Mouse (Mus musculus) left cerebral cortex, postnatal 25 days (tissue): ENCODE measurements around the gene Tbl1x. TPM values are rescaled to one million over a fixed set of nuclear protein-coding genes. Genes with fewer than 3 reads are reported as not detected.
"Not testable (repeated sequence)": the region's sequence is repeated elsewhere in the genome, so short reads cannot be mapped to it uniquely, and the experiment has no call there.

Source experiments
- DNase-seq, 2 experiments: peaks; one replicate each; pipeline ENCODE4 v3.0.0; 2022; ENCODE audit warnings: low spot score in 2 of 2, mixed read lengths in 1 of 2
- intact Hi-C: fragments of 180-260 bp; cut with DNase I; formaldehyde crosslinking; loops from one replicate; pipeline ENCODE4 v1.15.1; 2025
- total RNA-seq, 2 experiments: library from RNA; stranded (reverse); gene quantifications; 2 replicates each; pipeline ENCODE4 v1.2.3; 2021

Gene Tbl1x
- total RNA-seq, 2 experiments from 2014 or later, result 50.7 to 51.2 TPM

GRCm38 (mm10) chrX:77533922-77534321 is 23.1 kb downstream of the Tbl1x start:
- intact Hi-C loops, result no loop called here
- no peak for DNase-seq

- intact Hi-C loops, DNase-seq: not testable (repeated sequence)
Measured at GRCm38 (mm10) chrX:77539770-77540169, 29.0 kb downstream of the Tbl1x start.

GRCm38 (mm10) chrX:77544003-77544402 is 33.2 kb downstream of the Tbl1x start:
- DNase-seq, result no peak
- intact Hi-C loops, result no loop called here

GRCm38 (mm10) chrX:77544550-77544949 is 33.7 kb downstream of the Tbl1x start:
- intact Hi-C loops, result no loop called here

GRCm38 (mm10) chrX:77545362-77546078 is 34.7 kb downstream of the Tbl1x start:
- intact Hi-C loops, result no loop called here

More at GRCm38 (mm10) chrX:77544550-77544949, 33.7 kb downstream of the Tbl1x start:
- no peak for DNase-seq

GRCm38 (mm10) chrX:77546448-77546847 is 35.6 kb downstream of the Tbl1x start:
- intact Hi-C loops, result no loop called here
- DNase-seq, result no peak

More at GRCm38 (mm10) chrX:77545362-77546078, 34.7 kb downstream of the Tbl1x start:
- no peak for DNase-seq

- intact Hi-C loops, result no loop called here
Measured at GRCm38 (mm10) chrX:77548951-77549350, 38.1 kb downstream of the Tbl1x start.

GRCm38 (mm10) chrX:77550388-77550787 is 39.6 kb downstream of the Tbl1x start:
- DNase-seq, result no peak
- intact Hi-C loops, result no loop called here

More at GRCm38 (mm10) chrX:77548951-77549350, 38.1 kb downstream of the Tbl1x start:
- no peak for DNase-seq

GRCm38 (mm10) chrX:77551306-77551705 is 40.5 kb downstream of the Tbl1x start:
- no peak for DNase-seq
- intact Hi-C loops, result no loop called here

GRCm38 (mm10) chrX:77552088-77552487 is 41.3 kb downstream of the Tbl1x start:
- DNase-seq, result no peak
- intact Hi-C loops, result no loop called here

GRCm38 (mm10) chrX:77555985-77556384 is 45.2 kb downstream of the Tbl1x start:
- intact Hi-C loops, result no loop called here
- no peak for DNase-seq

- no peak for DNase-seq
- intact Hi-C loops, result no loop called here
Measured at GRCm38 (mm10) chrX:77559199-77559881, 48.5 kb downstream of the Tbl1x start.

- DNase-seq, result peak in 1 of 2 experiments; percentile 61
- intact Hi-C loops, result no loop called here
Measured at GRCm38 (mm10) chrX:77563616-77564015, 52.8 kb downstream of the Tbl1x start.

- no peak for DNase-seq
- intact Hi-C loops, result no loop called here
Measured at GRCm38 (mm10) chrX:77566739-77567138, 55.9 kb downstream of the Tbl1x start.

- intact Hi-C loops, result no loop called here
Measured at GRCm38 (mm10) chrX:77568013-77568412, 57.2 kb downstream of the Tbl1x start.

GRCm38 (mm10) chrX:77573743-77574142 is 62.9 kb downstream of the Tbl1x start:
- intact Hi-C loops, result no loop called here

More at GRCm38 (mm10) chrX:77568013-77568412, 57.2 kb downstream of the Tbl1x start:
- DNase-seq, result no peak

GRCm38 (mm10) chrX:77577108-77577507 is 66.3 kb downstream of the Tbl1x start:
- DNase-seq, result peak in 1 of 2 experiments; percentile 69

More at GRCm38 (mm10) chrX:77573743-77574142, 62.9 kb downstream of the Tbl1x start:
- DNase-seq, result no peak

GRCm38 (mm10) chrX:77578172-77578571 is 67.4 kb downstream of the Tbl1x start:
- DNase-seq, result no peak
- intact Hi-C loops, result no loop called here

More at GRCm38 (mm10) chrX:77577108-77577507, 66.3 kb downstream of the Tbl1x start:
- intact Hi-C loops, result no loop called here

- intact Hi-C loops, result loop anchor here (5.0 kb wide), 1 partner anchor 68 kb away; the partner anchor contains the start of gene Tbl1x
- DNase-seq, result peak in 1 of 2 experiments; percentile 41
Measured at GRCm38 (mm10) chrX:77579964-77580363, 69.2 kb downstream of the Tbl1x start.

GRCm38 (mm10) chrX:77585974-77586373 is 75.2 kb downstream of the Tbl1x start:
- DNase-seq, result no peak
- intact Hi-C loops, result no loop called here
